Mouse (Mus musculus) heart, adult 9 months (tissue): ENCODE results near the gene Vmn1r18.
"Not testable (repeated sequence)": the region's sequence is repeated elsewhere in the genome, so short reads cannot be mapped to it uniquely, and the experiment has no call there.

Experiments
- DNase-seq, 2 experiments: peaks; one replicate each; pipeline ENCODE4 v3.0.0; 2022; ENCODE audit warnings: low spot score in 2 of 2

The Vmn1r18 gene

DNA sequence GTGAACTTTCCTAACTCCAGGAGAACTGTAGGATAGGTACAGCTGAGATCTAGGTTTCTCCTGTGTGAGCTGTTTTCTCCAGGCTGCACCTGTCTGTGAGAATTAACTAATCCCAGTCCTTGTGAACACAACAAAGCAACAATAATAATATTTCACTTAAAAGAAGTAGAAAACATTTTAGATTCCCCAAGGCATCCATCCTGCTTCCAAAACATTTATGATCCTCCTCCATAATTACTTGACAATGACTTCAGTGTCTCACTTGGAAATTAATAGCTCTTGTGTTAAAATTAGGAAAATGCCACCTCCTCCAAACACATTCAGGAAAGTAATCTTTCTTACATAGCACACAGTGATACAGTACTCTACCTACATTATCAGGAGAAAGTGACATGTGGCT is at the start of gene Vmn1r18:
Vmn1r18 (minus strand) TSS at position 101 of the 400 bp plus-strand sequence.
- DNase-seq = no peak

DNA sequence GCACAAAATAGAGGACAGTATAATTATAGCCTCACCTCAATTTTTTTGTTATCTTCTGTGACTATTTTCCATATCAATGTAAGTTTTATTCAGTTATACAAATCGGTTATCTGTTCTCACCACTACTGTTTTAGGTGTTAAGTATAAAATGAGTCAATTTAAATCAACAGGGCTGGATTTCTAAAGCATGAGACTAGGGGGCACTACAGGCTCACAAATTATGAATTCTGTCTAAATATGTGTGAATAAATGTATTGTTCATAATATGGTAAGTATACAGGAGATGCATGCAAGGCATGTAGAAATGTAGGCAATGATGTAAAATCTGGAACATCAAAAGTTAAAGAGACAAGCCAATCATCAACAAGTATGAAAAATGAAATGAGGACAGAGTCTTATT is 35.6 kb upstream of the Vmn1r18 start:
- DNase-seq = no peak

DNA sequence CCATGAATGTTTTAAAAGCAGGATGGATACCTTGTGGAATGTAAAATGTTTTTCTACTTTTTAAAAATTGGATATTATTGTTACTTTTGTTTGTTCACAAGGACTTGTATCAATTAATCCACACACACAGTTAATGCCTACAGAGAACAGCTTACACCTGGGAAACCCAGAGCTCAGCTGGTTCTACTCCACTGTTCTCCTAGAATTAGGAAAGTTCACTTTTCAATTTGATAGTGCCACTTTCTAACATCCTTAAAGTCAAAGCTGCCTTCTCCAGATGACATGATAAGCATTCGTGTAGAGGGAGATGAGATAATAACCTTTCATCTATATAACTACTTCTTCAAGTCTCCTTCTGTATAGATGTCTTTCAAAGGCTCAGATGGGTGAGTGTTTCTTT is 33.0 kb upstream of the Vmn1r18 start, which contains the start of gene Vmn1r20:
Vmn1r20 (plus strand) TSS at position 301 of the 400 bp plus-strand sequence.
- no peak for DNase-seq

DNA sequence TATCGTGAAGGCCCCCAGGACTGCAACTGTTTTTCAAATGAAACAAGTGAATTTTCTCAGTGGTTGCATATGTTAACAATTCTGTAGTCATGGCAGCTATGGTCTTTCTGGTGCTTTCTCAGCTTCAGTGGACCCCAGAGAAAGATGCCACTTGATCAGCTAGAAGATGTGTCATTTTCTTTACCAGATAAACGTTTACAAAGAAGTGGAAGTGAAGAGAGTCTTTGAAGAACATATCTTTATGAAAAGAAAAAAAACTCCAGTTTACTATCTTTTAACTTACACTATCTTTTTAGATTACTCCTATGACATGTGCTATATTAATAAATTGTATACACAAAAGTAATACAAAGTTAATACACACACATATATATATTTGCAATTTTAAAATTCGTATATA is 7.9 kb upstream of the Vmn1r18 start, which contains the start of gene Vmn1r19:
Vmn1r19 (plus strand) TSS at position 301 of the 400 bp plus-strand sequence.
- DNase-seq = not testable (repeated sequence)

DNA sequence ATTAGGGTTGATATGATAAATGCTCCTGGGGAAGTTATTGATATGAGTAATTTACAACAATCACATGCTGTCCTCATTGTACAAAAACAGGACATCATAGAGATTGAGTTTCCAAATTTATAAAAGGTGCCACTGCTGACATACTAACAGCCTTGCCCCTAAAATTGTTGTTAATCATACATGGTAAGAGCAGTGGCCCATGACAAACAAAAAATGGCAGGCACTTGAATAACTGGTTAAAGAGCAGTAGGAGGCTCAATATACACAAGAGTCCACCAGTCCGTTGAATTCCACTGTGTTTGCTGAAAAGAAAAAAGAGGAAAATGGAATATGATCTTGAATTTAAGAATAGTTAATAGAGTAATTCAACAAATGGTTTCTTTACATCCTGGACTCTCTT is 28.1 kb downstream of the Vmn1r18 start:
- DNase-seq = no peak

DNA sequence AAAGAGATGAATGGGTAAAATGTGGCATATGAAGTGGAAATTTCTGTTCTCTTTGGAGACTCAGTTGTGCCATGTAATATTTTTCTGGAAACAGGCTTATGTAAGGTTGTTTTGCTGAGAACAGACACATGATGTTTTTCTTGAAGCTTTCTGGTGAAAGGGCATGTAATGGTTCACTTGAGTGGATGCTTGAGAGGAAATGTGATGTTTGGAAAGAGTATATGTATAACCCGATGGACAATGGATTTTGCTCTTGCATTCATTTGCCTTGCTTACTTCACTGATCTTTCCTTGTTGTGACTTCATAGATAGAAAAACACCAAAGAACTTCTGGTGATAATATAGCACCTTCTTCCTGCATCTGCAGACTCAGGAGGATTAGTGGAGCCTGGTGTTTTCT is 29.7 kb downstream of the Vmn1r18 start:
- not testable (repeated sequence) for DNase-seq

DNA sequence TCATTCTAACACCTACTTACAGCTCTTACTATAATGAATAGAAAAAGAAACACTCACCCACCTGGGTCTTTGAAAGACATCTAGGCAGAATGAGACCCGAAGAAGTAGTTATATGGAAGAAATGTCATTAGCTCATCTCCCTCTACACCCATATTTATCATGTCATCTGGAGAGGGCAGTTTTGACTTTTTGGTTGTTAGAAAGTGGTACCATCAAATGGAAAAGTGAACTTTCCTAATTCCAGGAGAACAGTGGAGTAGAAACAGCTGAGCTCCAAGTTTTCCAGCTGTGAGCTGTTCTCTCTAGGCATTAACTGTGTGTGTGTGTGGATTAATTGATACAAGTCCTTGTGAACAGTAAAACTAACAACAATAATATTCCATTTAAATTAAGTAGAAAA is 32.0 kb downstream of the Vmn1r18 start, which contains the start of gene Vmn1r17:
Vmn1r17 (minus strand) TSS at position 101 of the 400 bp plus-strand sequence.
- no peak for DNase-seq

DNA sequence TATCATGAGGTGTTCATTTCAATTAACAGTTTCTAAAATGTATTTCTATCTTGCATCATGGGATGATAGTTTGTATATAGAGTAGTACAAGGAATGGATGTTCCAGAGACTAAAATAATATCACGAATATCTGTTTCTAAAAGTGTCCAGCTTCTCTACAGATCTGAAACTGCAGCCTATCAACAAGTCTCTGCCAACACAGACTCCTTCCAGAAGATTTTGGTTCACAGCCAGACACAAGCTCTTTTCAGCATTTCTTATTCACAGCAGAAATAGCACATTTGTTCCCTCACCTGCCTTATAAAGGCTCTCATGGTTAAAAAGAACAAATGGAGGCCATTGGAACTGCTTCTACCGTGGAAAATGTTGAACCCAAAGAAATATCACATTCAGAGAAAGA is 38.7 kb downstream of the Vmn1r18 start:
- DNase-seq = no peak

DNA sequence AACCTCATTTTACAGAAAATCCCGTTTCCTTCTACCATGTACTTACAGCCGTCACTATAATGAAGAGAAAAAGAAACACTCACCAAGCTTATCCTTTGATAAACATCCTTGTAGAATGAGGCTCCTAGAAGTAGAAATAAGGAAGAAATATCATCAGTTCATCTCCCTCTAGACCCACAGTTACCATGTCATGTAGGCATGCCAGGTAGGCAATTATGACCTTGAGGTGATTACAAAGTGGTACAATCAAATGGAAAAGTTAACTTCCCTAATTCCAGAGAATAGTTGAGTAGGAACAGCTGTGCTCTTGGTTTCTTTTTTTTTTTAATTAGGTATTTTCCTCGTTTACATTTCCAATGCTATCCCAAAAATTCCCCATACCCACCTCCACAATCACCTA is 66.2 kb downstream of the Vmn1r18 start, which contains the start of gene Vmn1r16:
Vmn1r16 (minus strand) TSS at position 101 of the 400 bp plus-strand sequence.
- DNase-seq = no peak
